Mouse (Mus musculus) small intestine, adult 2 months (tissue): ENCODE data around the gene Rap1gap2.

ENCODE experiments used
- CTCF ChIP-seq: fragments of 200-500 bp; IDR thresholded peaks from 2 replicates; pipeline ENCODE4 v1.5.1; 2012; ENCODE audit warnings: low read depth, mild to moderate bottlenecking, control low read depth, inconsistent platforms, low read length, moderate library complexity, mixed read lengths; ENCODE audit not compliant: insufficient replicate concordance, insufficient read length; ENCODE audit errors: extremely low read depth
- POLR2A ChIP-seq: fragments of 200-500 bp; IDR thresholded peaks from 2 replicates; pipeline ENCODE4 v1.6.1; 2012; ENCODE audit warnings: low read depth, mild to moderate bottlenecking, control low read depth, inconsistent platforms, low read length, moderate library complexity

DNA sequence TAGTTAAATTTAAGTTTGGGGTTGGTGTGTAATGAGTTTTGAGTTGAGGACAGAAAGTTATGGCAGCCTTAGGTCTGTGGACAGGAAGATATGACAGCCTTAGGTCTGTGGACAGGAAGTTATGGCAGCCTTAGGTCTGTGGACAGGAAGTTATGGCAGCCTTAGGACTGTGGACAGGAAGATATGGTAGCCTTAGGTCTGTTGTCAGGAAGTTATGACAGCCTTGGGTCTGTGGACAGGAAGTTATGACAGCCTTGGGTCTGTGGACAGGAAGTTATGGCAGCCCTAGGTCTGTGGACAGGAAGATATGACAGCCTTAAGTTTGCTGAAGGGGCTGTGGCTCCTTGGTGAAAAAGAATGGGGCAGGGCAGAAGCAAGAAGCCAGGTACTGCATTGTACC, 14.6 kb upstream of the Rap1gap2 start:
- TF ChIP-seq POLR2A (no peak), CTCF (no peak)
